Mouse (Mus musculus): ENCODE measurements around the gene Olfr370. TPM values are rescaled to one million over a fixed set of nuclear protein-coding genes. Genes with fewer than 3 reads are reported as not detected.
"Not testable (repeated sequence)": the region's sequence is repeated elsewhere in the genome, so short reads cannot be mapped to it uniquely, and the experiment has no call there.

Gene Olfr370
- polyA plus RNA-seq, 1 experiment, result not detected

DNA sequence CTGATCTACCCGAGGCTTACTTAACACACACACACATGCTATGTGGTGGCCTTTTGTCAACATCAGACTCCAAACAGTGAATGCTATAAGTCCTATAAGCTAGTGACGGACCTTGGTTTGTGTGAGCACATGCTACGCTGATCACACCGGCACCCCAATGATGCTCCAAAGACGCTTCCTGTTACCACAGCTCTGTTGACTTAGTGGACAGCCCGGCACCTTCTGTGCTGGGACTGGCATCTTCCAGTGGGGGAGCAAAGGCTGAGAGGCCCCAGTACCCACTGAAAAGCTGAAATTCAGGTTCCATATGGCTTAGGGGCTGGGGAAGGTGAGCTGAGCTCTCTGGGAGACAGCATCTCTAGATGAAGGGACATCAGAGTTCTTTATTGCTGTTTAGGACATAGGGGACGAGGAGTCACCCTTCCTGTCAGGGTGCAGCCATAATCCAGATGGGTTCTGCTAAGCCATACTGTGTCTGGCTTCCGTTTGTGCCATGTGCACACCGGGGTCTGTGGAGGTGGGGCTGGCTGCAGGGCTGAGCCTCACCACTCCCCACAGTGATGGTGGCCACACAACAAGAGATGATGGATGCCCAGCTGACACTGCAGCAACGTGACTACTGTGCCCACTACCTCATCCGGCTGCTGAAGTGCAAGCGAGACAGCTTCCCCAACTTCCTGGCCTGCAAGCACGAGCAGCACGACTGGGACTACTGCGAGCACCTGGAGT is 34.9 kb downstream of the Olfr370 start:
- TF ChIP-seq CTCF (IDR thresholded peaks at IDR 0.05; ENCODE audit: extremely low read depth, insufficient read length, insufficient replicate concordance, low read depth, low read length) (no peak), POLR2A (IDR thresholded peaks at IDR 0.05; ENCODE audit: low read depth, low read length) (no peak)
- Histone ChIP-seq H3K27me3 (ENCODE audit: control insufficient read depth, insufficient read depth, low read length) (no peaks in the 10 kb centered on the region), H3K4me1 (ENCODE audit: control insufficient read depth, insufficient read depth, insufficient read length, low read length) (peaks cover 7% of the 10 kb centered on the region), H3K36me3 (ENCODE audit: control insufficient read depth, insufficient read depth, low read length) (peaks cover 21% of the 10 kb centered on the region), H3K4me3 (ENCODE audit: low read depth, low read length) (no peak overlapping the region), H3K27ac (ENCODE audit: insufficient read depth, low read depth, low read length) (no peak overlapping the region)
- 73% methylated on average over 15 of the region's 15 CpGs for WGBS

DNA sequence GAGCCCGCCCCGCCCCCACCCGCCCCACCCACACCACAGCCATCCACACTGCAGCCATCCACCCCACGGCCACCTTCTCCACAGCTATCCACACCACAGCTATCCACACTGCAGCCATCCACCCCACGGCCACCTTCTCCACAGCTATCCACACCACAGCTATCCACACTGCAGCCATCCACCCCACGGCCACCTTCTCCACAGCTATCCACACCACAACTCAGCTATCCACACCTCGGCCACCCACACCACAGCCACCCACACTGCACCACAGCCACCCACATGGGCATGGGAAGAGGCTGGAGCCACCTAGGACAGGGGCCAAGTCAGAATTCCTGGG is 35.4 kb downstream of the Olfr370 start:
- H3K27ac ChIP-seq (ENCODE audit: insufficient read depth, low read depth, low read length); H3K4me1 ChIP-seq (ENCODE audit: control insufficient read depth, insufficient read depth, insufficient read length, low read length); H3K27me3 ChIP-seq (ENCODE audit: control insufficient read depth, insufficient read depth, low read length); H3K4me3 ChIP-seq (ENCODE audit: low read depth, low read length): not testable (repeated sequence)
- peaks cover 21% of the 10 kb centered on the region for H3K36me3 ChIP-seq (ENCODE audit: control insufficient read depth, insufficient read depth, low read length)
- 84% methylated on average over 7 of the region's 7 CpGs for WGBS

DNA sequence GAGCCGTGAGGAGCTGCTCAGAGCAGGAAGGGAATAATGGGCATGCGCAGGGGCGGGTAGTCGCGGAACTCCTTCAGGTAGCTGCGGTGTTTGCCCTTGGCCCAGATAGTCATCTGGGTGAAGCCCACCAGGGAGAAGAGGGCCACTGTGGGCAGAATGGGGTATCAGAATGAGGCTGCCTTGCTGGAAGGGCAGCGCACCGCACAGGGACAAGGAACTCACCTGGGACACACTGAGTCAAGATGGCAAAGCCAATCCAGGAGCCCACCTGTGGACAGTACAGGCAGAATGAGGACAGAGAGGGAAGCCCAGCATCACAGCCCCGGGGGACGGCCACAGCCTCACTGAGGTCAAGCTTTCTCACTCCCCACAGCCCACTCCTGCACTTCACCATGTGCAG is 36.2 kb downstream of the Olfr370 start:
- WGBS, result 89% methylated on average over 10 of the region's 10 CpGs
- Histone ChIP-seq H3K4me3 (ENCODE audit: low read depth, low read length) (no peak overlapping the region), H3K27ac (ENCODE audit: insufficient read depth, low read depth, low read length) (no peak overlapping the region), H3K4me1 (ENCODE audit: control insufficient read depth, insufficient read depth, insufficient read length, low read length) (peaks cover 7% of the 10 kb centered on the region), H3K36me3 (ENCODE audit: control insufficient read depth, insufficient read depth, low read length) (peaks cover 21% of the 10 kb centered on the region), H3K27me3 (ENCODE audit: control insufficient read depth, insufficient read depth, low read length) (no peaks in the 10 kb centered on the region)
- no peak for TF ChIP-seq POLR2A (IDR thresholded peaks at IDR 0.05; ENCODE audit: low read depth, low read length)
- no peak for TF ChIP-seq CTCF (IDR thresholded peaks at IDR 0.05; ENCODE audit: extremely low read depth, insufficient read length, insufficient replicate concordance, low read depth, low read length)

DNA sequence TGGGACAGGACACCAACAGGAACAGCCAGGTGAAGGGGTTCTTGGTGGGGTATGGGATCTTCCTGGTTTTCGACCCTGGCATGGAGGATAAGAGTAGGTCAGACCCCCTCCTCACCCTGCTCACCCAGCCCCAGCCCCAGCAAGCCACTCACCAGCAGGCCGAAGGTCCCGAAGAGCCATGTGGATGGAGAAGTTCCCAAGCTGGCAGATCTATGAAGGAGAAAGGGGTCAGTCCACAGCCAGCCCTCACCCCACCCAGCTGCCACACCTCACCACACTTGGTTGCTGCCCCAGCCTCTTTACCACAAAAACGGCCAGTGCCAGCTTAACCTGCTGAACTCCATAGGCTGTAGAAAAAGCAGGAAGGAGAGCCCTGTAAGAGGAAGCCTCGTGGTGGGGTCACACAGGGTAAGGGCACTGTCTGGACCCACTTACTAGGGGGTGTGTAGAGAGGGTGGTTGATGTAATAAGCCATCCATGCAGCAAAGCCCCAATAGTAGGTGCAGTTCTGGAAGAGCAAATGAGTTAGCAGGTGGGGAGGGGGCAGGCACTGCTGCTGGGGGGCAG is 36.7 kb downstream of the Olfr370 start:
- Histone ChIP-seq H3K27ac (ENCODE audit: insufficient read depth, low read depth, low read length) (no peak overlapping the region), H3K4me3 (ENCODE audit: low read depth, low read length) (no peak overlapping the region), H3K36me3 (ENCODE audit: control insufficient read depth, insufficient read depth, low read length) (peaks cover 21% of the 10 kb centered on the region), H3K27me3 (ENCODE audit: control insufficient read depth, insufficient read depth, low read length) (no peaks in the 10 kb centered on the region), H3K4me1 (ENCODE audit: control insufficient read depth, insufficient read depth, insufficient read length, low read length) (peaks cover 6% of the 10 kb centered on the region)
- TF ChIP-seq POLR2A (IDR thresholded peaks at IDR 0.05; ENCODE audit: low read depth, low read length), result no peak
- no peak for TF ChIP-seq CTCF (IDR thresholded peaks at IDR 0.05; ENCODE audit: extremely low read depth, insufficient read length, insufficient replicate concordance, low read depth, low read length)
- 74% methylated on average over 5 of the region's 5 CpGs for WGBS

DNA sequence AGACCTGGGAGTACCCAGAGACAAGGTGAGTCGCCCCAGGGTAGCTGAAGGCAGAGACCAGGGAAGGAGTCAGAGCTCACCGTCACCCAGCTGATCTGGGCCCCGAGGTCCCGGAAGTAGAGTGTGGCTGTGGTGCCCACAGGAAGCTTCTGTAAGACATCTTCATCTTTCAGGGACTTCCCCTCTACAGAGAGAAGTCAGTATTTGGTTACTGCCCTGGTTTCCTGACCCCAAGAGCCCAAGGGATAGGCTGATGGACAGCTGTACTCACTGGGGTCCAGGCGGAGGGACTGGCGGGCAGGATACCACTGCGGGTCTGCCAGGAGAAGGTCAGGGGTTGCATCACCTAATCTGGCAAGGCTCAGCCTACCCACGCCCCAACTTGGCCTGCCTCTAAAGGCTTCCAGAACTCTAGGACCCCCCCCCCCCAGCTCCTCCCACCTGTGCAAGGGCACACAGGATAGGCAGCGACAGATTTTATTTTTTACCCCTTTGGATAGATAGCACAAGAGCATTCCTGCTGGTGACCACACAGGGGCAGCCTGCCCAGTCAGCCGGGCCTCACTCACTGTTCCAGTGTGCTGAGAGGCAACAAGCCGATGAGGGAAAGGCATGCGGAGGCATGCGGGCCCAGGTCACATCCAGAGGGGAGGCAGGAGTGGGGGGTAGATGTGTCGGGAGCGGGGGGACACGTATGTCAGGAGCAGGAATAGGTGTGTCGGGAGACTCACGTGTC is 37.7 kb downstream of the Olfr370 start:
- peaks cover 21% of the 10 kb centered on the region for H3K36me3 ChIP-seq (ENCODE audit: control insufficient read depth, insufficient read depth, low read length)
- no peak overlapping the region for H3K27ac ChIP-seq (ENCODE audit: insufficient read depth, low read depth, low read length)
- WGBS, result 75% methylated on average over 18 of the region's 18 CpGs
- TF ChIP-seq CTCF (IDR thresholded peaks at IDR 0.05; ENCODE audit: extremely low read depth, insufficient read length, insufficient replicate concordance, low read depth, low read length), result no peak
- TF ChIP-seq POLR2A (IDR thresholded peaks at IDR 0.05; ENCODE audit: low read depth, low read length), result no peak
- H3K4me1 ChIP-seq (ENCODE audit: control insufficient read depth, insufficient read depth, insufficient read length, low read length), result peaks cover 3% of the 10 kb centered on the region
- peak overlapping the region; percentile 45 for H3K4me3 ChIP-seq (ENCODE audit: low read depth, low read length)
- H3K27me3 ChIP-seq (ENCODE audit: control insufficient read depth, insufficient read depth, low read length), result no peaks in the 10 kb centered on the region

DNA sequence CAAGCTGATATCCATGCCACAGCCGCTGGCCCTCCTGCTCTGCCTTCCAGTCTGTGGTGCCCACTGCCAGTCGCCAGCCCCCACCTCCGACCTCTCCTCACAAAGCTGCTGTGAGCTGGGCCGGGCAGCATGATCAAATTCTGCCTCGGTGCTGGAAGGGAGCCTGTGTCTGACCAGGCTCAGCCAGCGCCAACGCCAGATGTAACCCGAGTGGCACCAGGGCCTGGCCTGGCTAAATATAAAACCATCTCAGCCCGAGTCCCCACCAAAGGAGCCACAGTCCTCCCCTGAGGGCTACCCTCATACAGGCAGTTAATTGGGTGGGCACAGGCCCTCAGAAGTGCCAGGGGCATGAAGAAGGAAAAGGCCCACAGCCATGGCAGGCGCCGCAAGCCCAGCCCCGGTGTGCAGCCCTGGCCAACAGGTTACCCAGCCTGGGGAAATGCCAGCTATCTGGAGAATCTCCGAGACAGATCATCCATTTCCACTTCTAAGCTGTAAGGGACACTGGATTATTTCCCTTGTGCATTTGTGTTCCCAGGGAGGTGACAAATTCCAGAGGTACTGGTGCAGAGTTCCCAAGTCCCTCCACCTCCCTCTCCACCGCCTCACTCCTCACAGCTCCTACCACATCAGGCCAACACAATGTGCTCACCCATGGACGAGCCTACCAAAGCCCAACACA is 39.2 kb downstream of the Olfr370 start:
- TF ChIP-seq CTCF (IDR thresholded peaks at IDR 0.05; ENCODE audit: extremely low read depth, insufficient read length, insufficient replicate concordance, low read depth, low read length), result no peak
- no peaks in the 10 kb centered on the region for H3K27me3 ChIP-seq (ENCODE audit: control insufficient read depth, insufficient read depth, low read length)
- no peak overlapping the region for H3K4me3 ChIP-seq (ENCODE audit: low read depth, low read length)
- peaks cover 5% of the 10 kb centered on the region for H3K4me1 ChIP-seq (ENCODE audit: control insufficient read depth, insufficient read depth, insufficient read length, low read length)
- WGBS, result 85% methylated on average over 15 of the region's 15 CpGs
- peaks cover 21% of the 10 kb centered on the region for H3K36me3 ChIP-seq (ENCODE audit: control insufficient read depth, insufficient read depth, low read length)
- no peak overlapping the region for H3K27ac ChIP-seq (ENCODE audit: insufficient read depth, low read depth, low read length)
